Mouse (Mus musculus) spleen, adult 2 months (tissue): ENCODE measurements around the gene Hnrnpl.

Experiments
- CTCF ChIP-seq: fragments of 200-500 bp; IDR thresholded peaks from 2 replicates; pipeline ENCODE4 v1.5.1; 2011; ENCODE audit warnings: mild to moderate bottlenecking, inconsistent platforms; ENCODE audit not compliant: insufficient read depth, insufficient read length, insufficient replicate concordance; ENCODE audit errors: extremely low read depth
- POLR2A ChIP-seq: fragments of 200-500 bp; IDR thresholded peaks from 2 replicates; pipeline ENCODE4 v1.6.1; 2011; ENCODE audit warnings: low read depth, low read length, inconsistent platforms

DNA sequence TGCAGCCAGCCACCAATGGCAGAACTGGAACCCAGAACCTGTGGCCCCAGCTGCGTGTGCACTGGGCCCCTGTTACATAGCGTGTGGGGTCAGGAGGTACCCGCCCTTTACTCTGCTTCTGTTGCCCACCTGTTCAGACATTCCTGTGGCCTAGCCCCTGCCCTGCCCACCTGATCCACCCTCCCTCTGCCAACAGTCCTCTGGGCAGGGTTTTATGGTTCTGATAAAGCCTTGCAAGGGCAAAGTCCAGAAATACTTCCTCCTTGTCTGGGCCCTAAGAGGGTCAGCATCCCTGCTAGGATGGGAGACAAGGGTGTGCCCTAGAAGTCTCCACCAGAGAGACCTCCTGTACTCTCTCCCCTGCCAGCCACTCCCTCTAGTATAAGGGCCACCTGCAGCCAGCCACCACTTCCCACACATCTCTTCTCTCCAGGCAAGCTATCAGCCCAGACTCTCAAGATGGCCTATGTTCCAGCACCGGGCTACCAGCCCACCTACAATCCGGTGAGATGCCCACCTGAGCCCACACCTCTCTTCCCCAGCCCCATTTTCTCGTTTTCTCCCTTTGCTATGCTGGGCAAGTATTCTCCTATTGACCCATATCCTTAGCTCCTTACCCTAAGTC, 25.5 kb downstream of the Hnrnpl start, which contains the start of gene Lgals4:
- no peak for TF ChIP-seq POLR2A
- TF ChIP-seq CTCF: no peak
